In the genomic region with DNA sequence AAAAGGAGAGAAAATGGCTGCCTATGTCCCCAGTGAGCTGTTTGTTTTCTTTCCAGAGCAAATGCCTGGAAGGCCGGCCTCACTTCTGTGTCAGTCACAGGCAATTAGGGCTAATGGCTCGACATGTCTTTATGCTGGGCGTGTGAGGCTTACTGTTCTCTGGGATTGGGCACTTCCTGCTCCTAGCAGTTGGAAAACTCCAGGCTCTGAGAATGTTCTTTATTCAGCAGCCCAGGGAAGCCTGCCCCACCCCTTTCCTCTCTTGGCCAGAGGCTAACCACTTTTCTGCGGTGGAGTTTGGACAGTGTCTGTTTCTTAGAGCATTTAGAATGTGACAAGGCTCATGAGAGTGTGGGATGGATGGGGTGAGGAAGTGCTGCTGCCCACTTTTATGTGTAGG, we compare ENCODE assay signal across 8 mouse cellular contexts.
DNase-seq lines count a peak whose midpoint lies in the region; ATAC-seq lines count a peak whose summit lies in the region.

No protein-coding gene starts in this region.

- H3K27ac ChIP-seq in forebrain, embryonic 12.5 days, result peak overlapping the region; percentile 4
- no peak overlapping the region for H3K27ac ChIP-seq in forebrain, embryonic 10.5 days
- no peak overlapping the region for H3K27ac ChIP-seq in heart, embryonic 10.5 days
- H3K27ac ChIP-seq in kidney, embryonic 15.5 days, result peak overlapping the region; percentile 51
- peak overlapping the region; percentile 40; the same call in 1 of the 2 replicates for H3K27ac ChIP-seq in neural tube, embryonic 14.5 days (ENCODE audit: low read depth, low read length)

- H3K27me3 ChIP-seq in forebrain, embryonic 12.5 days, result no peaks in the 10 kb centered on the region
- no peaks in the 10 kb centered on the region for H3K27me3 ChIP-seq in forebrain, embryonic 10.5 days (ENCODE audit: poor library complexity, severe bottlenecking)
- no peaks in the 10 kb centered on the region for H3K27me3 ChIP-seq in heart, embryonic 10.5 days (ENCODE audit: insufficient read depth, poor library complexity, severe bottlenecking)
- H3K27me3 ChIP-seq in kidney, embryonic 15.5 days, result no peaks in the 10 kb centered on the region
- no peaks in the 10 kb centered on the region for H3K27me3 ChIP-seq in neural tube, embryonic 14.5 days (ENCODE audit: control insufficient read depth, insufficient read depth, low read length)

- no peaks in the 10 kb centered on the region for H3K9me3 ChIP-seq in forebrain, embryonic 12.5 days
- H3K9me3 ChIP-seq in forebrain, embryonic 10.5 days, result no peaks in the 10 kb centered on the region
- H3K9me3 ChIP-seq in heart, embryonic 10.5 days, result no peaks in the 10 kb centered on the region
- H3K9me3 ChIP-seq in kidney, embryonic 15.5 days (replicated peaks), result no peaks in the 10 kb centered on the region
- H3K9me3 ChIP-seq in neural tube, embryonic 14.5 days (ENCODE audit: control insufficient read depth, low read length), result no peaks in the 10 kb centered on the region

- H3K9ac ChIP-seq in forebrain, embryonic 12.5 days, result no peak overlapping the region
- H3K9ac ChIP-seq in kidney, embryonic 15.5 days, result no peak overlapping the region
- no peak overlapping the region for H3K9ac ChIP-seq in neural tube, embryonic 14.5 days (replicated peaks; ENCODE audit: low read depth, low read length)

- ATAC-seq in forebrain, embryonic 12.5 days (ENCODE audit: low FRiP score), result no peak
- no peak; the same call in 1 of the 2 replicates for ATAC-seq in kidney, embryonic 15.5 days (replicated peaks; ENCODE audit: low FRiP score)
- peak; percentile 49; the same call in 1 of the 2 replicates for ATAC-seq in neural tube, embryonic 14.5 days (ENCODE audit: low read depth)
- no peak for ATAC-seq in erythroid progenitor cell, adult 5-6 weeks (replicated peaks; ENCODE audit: low FRiP score, poor library complexity, severe bottlenecking)

- 19% methylated on average over 4 of the region's 4 CpGs for WGBS in forebrain, embryonic 12.5 days
- WGBS in forebrain, embryonic 10.5 days, result 41% methylated on average over 4 of the region's 4 CpGs
- WGBS in heart, embryonic 10.5 days, result 28% methylated on average over 4 of the region's 4 CpGs
- 13% methylated on average over 4 of the region's 4 CpGs for WGBS in kidney, embryonic 15.5 days
- WGBS in neural tube, embryonic 14.5 days, result 4% methylated on average over 4 of the region's 4 CpGs

- 0 out of 2 replicates have a peak, but pooled peaks cover 4% of the 10 kb centered on the region for H3K4me1 ChIP-seq in forebrain, embryonic 12.5 days
- 0 out of 2 replicates have a peak, but pooled peaks cover 6% of the 10 kb centered on the region for H3K4me1 ChIP-seq in forebrain, embryonic 10.5 days
- H3K4me1 ChIP-seq in heart, embryonic 10.5 days, result peaks cover 16% of the 10 kb centered on the region
- 0 out of 2 replicates have a peak, but pooled peaks cover 8% of the 10 kb centered on the region for H3K4me1 ChIP-seq in kidney, embryonic 15.5 days
- peaks cover 6% of the 10 kb centered on the region; the same call in 1 of the 2 replicates for H3K4me1 ChIP-seq in neural tube, embryonic 14.5 days (ENCODE audit: control insufficient read depth, insufficient read depth, low read length)

- H3K4me2 ChIP-seq in forebrain, embryonic 12.5 days, result no peak overlapping the region
- H3K4me2 ChIP-seq in kidney, embryonic 15.5 days, result no peak overlapping the region
- H3K4me2 ChIP-seq in neural tube, embryonic 14.5 days (ENCODE audit: low read depth, low read length), result no peak overlapping the region

- H3K4me3 ChIP-seq in forebrain, embryonic 12.5 days (replicated peaks), result no peak overlapping the region
- no peak overlapping the region for H3K4me3 ChIP-seq in forebrain, embryonic 10.5 days
- no peak overlapping the region for H3K4me3 ChIP-seq in heart, embryonic 10.5 days
- H3K4me3 ChIP-seq in kidney, embryonic 15.5 days (replicated peaks), result no peak overlapping the region
- no peak overlapping the region for H3K4me3 ChIP-seq in neural tube, embryonic 14.5 days (ENCODE audit: low read depth, low read length)

- peaks cover 15% of the 10 kb centered on the region for H3K36me3 ChIP-seq in forebrain, embryonic 12.5 days (replicated peaks)
- peaks cover 21% of the 10 kb centered on the region for H3K36me3 ChIP-seq in forebrain, embryonic 10.5 days (replicated peaks)
- H3K36me3 ChIP-seq in heart, embryonic 10.5 days, result peaks cover 6% of the 10 kb centered on the region; the same call in 1 of the 2 replicates
- peaks cover 14% of the 10 kb centered on the region for H3K36me3 ChIP-seq in kidney, embryonic 15.5 days
- no peaks in the 10 kb centered on the region; the same call in 1 of the 2 replicates for H3K36me3 ChIP-seq in neural tube, embryonic 14.5 days (ENCODE audit: control insufficient read depth, insufficient read depth, low read length)

- no peak for DNase-seq in forebrain, embryonic 10.5 days (ENCODE audit: extremely low spot score, low spot score)
- DNase-seq in embryo, embryonic 10 days (ENCODE audit: low spot score), result peak; percentile 71
- peak; percentile 74 for DNase-seq in heart, embryonic 10.5 days (ENCODE audit: low spot score)
- no peak for DNase-seq in layer of hippocampus, postnatal 25 days (ENCODE audit: extremely low spot score in 1 of 2, low spot score in 1 of 2)

Comparison
In these comparisons a context has a peak if more than half of its experiments do, and no peak if none do; other contexts are left out.
1. H3K27ac ChIP-seq: peak in forebrain, embryonic 12.5 days (single experiment), kidney, embryonic 15.5 days (single experiment) and neural tube, embryonic 14.5 days (single experiment); none in forebrain, embryonic 10.5 days (single experiment) and heart, embryonic 10.5 days (single experiment).
2. DNase-seq: peak in embryo, embryonic 10 days (single experiment) and heart, embryonic 10.5 days (single experiment); none in forebrain, embryonic 10.5 days (single experiment) and layer of hippocampus, postnatal 25 days (0 of 2).